Mouse (Mus musculus) left cerebral cortex, adult 11 months (tissue): Measurements from ENCODE around the gene Gys2.

Experiments
- DNase-seq: peaks from one replicate; pipeline ENCODE4 v3.0.0; 2022; ENCODE audit warnings: low spot score

The Gys2 gene

GRCm38 (mm10) chr6:142455314-142455996, 17.5 kb downstream of the Gys2 start:
- no peak for DNase-seq

- no peak for DNase-seq
Measured at GRCm38 (mm10) chr6:142453311-142453710, 19.6 kb downstream of the Gys2 start.

- no peak for DNase-seq
Measured at GRCm38 (mm10) chr6:142451381-142451780, 21.5 kb downstream of the Gys2 start.

- DNase-seq: no peak
Measured at GRCm38 (mm10) chr6:142429072-142429471, 43.8 kb downstream of the Gys2 start.

GRCm38 (mm10) chr6:142424976-142425375, 47.9 kb downstream of the Gys2 start:
- DNase-seq: no peak

- DNase-seq: no peak
Measured at GRCm38 (mm10) chr6:142414597-142414996, 58.3 kb downstream of the Gys2 start.

- DNase-seq: no peak
Measured at GRCm38 (mm10) chr6:142413845-142414244, 59.1 kb downstream of the Gys2 start.

- DNase-seq: no peak
Measured at GRCm38 (mm10) chr6:142412906-142413491, 59.9 kb downstream of the Gys2 start, which contains the start of gene Spx. Gene Spx, plus strand, starts transcription at chr6:142413441.

GRCm38 (mm10) chr6:142411140-142411539, 61.8 kb downstream of the Gys2 start:
- no peak for DNase-seq

- no peak for DNase-seq
Measured at GRCm38 (mm10) chr6:142395756-142396155, 77.2 kb downstream of the Gys2 start.

- DNase-seq: no peak
Measured at GRCm38 (mm10) chr6:142394669-142395068, 78.2 kb downstream of the Gys2 start.

- no peak for DNase-seq
Measured at GRCm38 (mm10) chr6:142392312-142392711, 80.6 kb downstream of the Gys2 start.

- no peak for DNase-seq
Measured at GRCm38 (mm10) chr6:142389101-142389500, 83.8 kb downstream of the Gys2 start.

GRCm38 (mm10) chr6:142387755-142388271, 85.1 kb downstream of the Gys2 start:
- DNase-seq: no peak

- peak; percentile 97 for DNase-seq
Measured at GRCm38 (mm10) chr6:142387011-142387754, 85.7 kb downstream of the Gys2 start, which contains the start of the genes Recql and Golt1b. Gene Recql, minus strand, starts transcription at chr6:142387087. Gene Golt1b, plus strand, starts transcription at chr6:142387221.

- DNase-seq: no peak
Measured at GRCm38 (mm10) chr6:142386285-142387010, 86.5 kb downstream of the Gys2 start.

- no peak for DNase-seq
Measured at GRCm38 (mm10) chr6:142384521-142384920, 88.4 kb downstream of the Gys2 start.

GRCm38 (mm10) chr6:142381615-142382014, 91.3 kb downstream of the Gys2 start:
- DNase-seq: no peak

- DNase-seq: no peak
Measured at GRCm38 (mm10) chr6:142379961-142380360, 92.9 kb downstream of the Gys2 start.

GRCm38 (mm10) chr6:142378576-142379330, 94.2 kb downstream of the Gys2 start:
- DNase-seq: no peak

GRCm38 (mm10) chr6:142377081-142377480, 95.8 kb downstream of the Gys2 start:
- no peak for DNase-seq
